Mouse (Mus musculus) forebrain, postnatal 0 days (tissue): ENCODE data around the gene Cfap54. TPM values are rescaled to one million over a fixed set of nuclear protein-coding genes. Genes with fewer than 3 reads are reported as not detected.

Source experiments
- ATAC-seq: fragments of 200-750 bp; cut with Nextera tagmentation; 2 replicates; pipeline ENCODE4 v1.8.0; 2017; ENCODE audit warnings: mild to moderate bottlenecking, moderate library complexity
- DNase-seq: peaks from one replicate; pipeline ENCODE4 v3.0.0-alpha.2; 2015
- H3K27ac ChIP-seq: fragments of 300-500 bp; sonication (generic); 2 replicates; pipeline ENCODE4 v1.5.1; 2014; ENCODE audit warnings: low read depth, mild to moderate bottlenecking, antibody characterized with exemption, low read length, moderate library complexity, mixed read lengths
- H3K27me3 ChIP-seq: fragments of 300-500 bp; sonication (generic); 2 replicates; pipeline ENCODE4 v1.6.1; 2014; ENCODE audit warnings: mild to moderate bottlenecking, low read length, mixed read lengths; ENCODE audit not compliant: insufficient read depth
- H3K36me3 ChIP-seq: fragments of 300-500 bp; sonication (generic); 2 replicates; pipeline ENCODE4 v1.6.1; 2014; ENCODE audit warnings: mild to moderate bottlenecking, moderate library complexity; ENCODE audit not compliant: insufficient read depth
- H3K4me1 ChIP-seq: fragments of 300-500 bp; sonication (generic); 2 replicates; pipeline ENCODE4 v1.6.1; 2014; ENCODE audit warnings: antibody characterized with exemption; ENCODE audit not compliant: insufficient read depth
- H3K4me2 ChIP-seq: fragments of 300-500 bp; sonication (generic); 2 replicates; pipeline ENCODE4 v1.6.1; 2014; ENCODE audit warnings: low read depth, mild to moderate bottlenecking, moderate library complexity
- H3K4me3 ChIP-seq: fragments of 300-500 bp; sonication (generic); 2 replicates; pipeline ENCODE4 v1.5.1; 2014; ENCODE audit warnings: low read depth, low read length, mixed read lengths
- H3K9ac ChIP-seq: fragments of 300-500 bp; sonication (generic); 2 replicates; pipeline ENCODE4 v1.6.1; 2014; ENCODE audit warnings: mild to moderate bottlenecking
- H3K9me3 ChIP-seq: fragments of 300-500 bp; sonication (generic); 2 replicates; pipeline ENCODE4 v1.6.1; 2016; ENCODE audit warnings: low read length
- CTCF ChIP-seq: sonication (generic); IDR thresholded peaks from 2 replicates; pipeline ENCODE4 v1.5.1; 2016; ENCODE audit warnings: antibody characterized with exemption, control low read depth, low read depth
- WGBS: fragments of 180-500 bp; shearing (Covaris S2); extraction: QIAGEN DNeasy Blood & Tissue Kit; methylation state at CpG from one replicate; pipeline ENCODE4 v1.1.7; 2014; 5-methylcytosine and 5-hydroxymethylcytosine counted together
- polyA plus RNA-seq: library from polyadenylated mRNA; unstranded; fragments of >200 nt; fragmentation: Nextera tagmentation; extraction: Ambion mirVana; gene quantifications from 2 replicates; pipeline ENCODE4 v1.2.1, GENCODE M21; 2015
- total RNA-seq: library from RNA; depleted of rRNA; stranded (reverse); fragments of >200 nt; gene quantifications from 2 replicates; pipeline ENCODE4 v1.2.3, GENCODE M21; 2014

Cfap54 gene
- total and polyA plus RNA-seq, 2 experiments from 2014 or later, result 4.2 to 4.8 TPM

- Histone ChIP-seq H3K27ac (no peak overlapping the region), H3K4me1 (no peaks in the 10 kb centered on the region), H3K27me3 (no peaks in the 10 kb centered on the region), H3K4me2 (no peak overlapping the region), H3K9me3 (no peaks in the 10 kb centered on the region), H3K9ac (no peak overlapping the region), H3K4me3 (no peak overlapping the region), H3K36me3 (no peaks in the 10 kb centered on the region)
- TF ChIP-seq CTCF, result no peak
- DNase-seq (no peak), ATAC-seq (no peak)
- WGBS, result 87% methylated on average over 9 of the region's 9 CpGs
These were observed 75.0 kb downstream of the Cfap54 start for GRCm38 (mm10) chr10:93006405-93006804.

GRCm38 (mm10) chr10:92998536-92998935, 82.9 kb downstream of the Cfap54 start:
- H3K4me1 ChIP-seq, result no peaks in the 10 kb centered on the region
- DNase-seq (no peak), ATAC-seq (no peak)
- H3K27me3 ChIP-seq, result no peaks in the 10 kb centered on the region
- no peak for TF ChIP-seq CTCF
- no peak overlapping the region for H3K4me2 ChIP-seq
- no peak overlapping the region for H3K4me3 ChIP-seq
- H3K27ac ChIP-seq, result no peak overlapping the region
- no peaks in the 10 kb centered on the region for H3K9me3 ChIP-seq
- no peak overlapping the region for H3K9ac ChIP-seq
- no peaks in the 10 kb centered on the region for H3K36me3 ChIP-seq
- WGBS, result 81% methylated on average over 9 of the region's 9 CpGs

GRCm38 (mm10) chr10:92995186-92995585, 86.2 kb downstream of the Cfap54 start:
- 95% methylated on average over 7 of the region's 7 CpGs for WGBS
- H3K4me3 ChIP-seq, result no peak overlapping the region

GRCm38 (mm10) chr10:92994340-92994739, 87.1 kb downstream of the Cfap54 start:
- Histone ChIP-seq H3K4me3 (no peak overlapping the region), H3K4me1 (no peaks in the 10 kb centered on the region), H3K27me3 (no peaks in the 10 kb centered on the region), H3K9me3 (no peaks in the 10 kb centered on the region), H3K9ac (no peak overlapping the region), H3K36me3 (no peaks in the 10 kb centered on the region), H3K27ac (no peak overlapping the region), H3K4me2 (no peak overlapping the region)
- no peak for TF ChIP-seq CTCF
- DNase-seq (no peak), ATAC-seq (no peak)
- WGBS, result 61% methylated on average over 3 of the region's 3 CpGs

More at GRCm38 (mm10) chr10:92995186-92995585, 86.2 kb downstream of the Cfap54 start:
- TF ChIP-seq CTCF, result no peak
- H3K9me3 ChIP-seq, result no peaks in the 10 kb centered on the region
- H3K4me2 ChIP-seq, result no peak overlapping the region
- H3K27me3 ChIP-seq, result no peaks in the 10 kb centered on the region
- H3K36me3 ChIP-seq, result no peaks in the 10 kb centered on the region
- H3K9ac ChIP-seq, result no peak overlapping the region
- DNase-seq, result no peak
- ATAC-seq, result no peak
- no peaks in the 10 kb centered on the region for H3K4me1 ChIP-seq
- H3K27ac ChIP-seq, result no peak overlapping the region

GRCm38 (mm10) chr10:92992526-92992925, 88.9 kb downstream of the Cfap54 start:
- H3K4me1 ChIP-seq, result no peaks in the 10 kb centered on the region
- no peak overlapping the region for H3K4me3 ChIP-seq
- no peaks in the 10 kb centered on the region for H3K9me3 ChIP-seq
- ATAC-seq (peak; percentile 55; the same call in 1 of the 2 replicates), DNase-seq (no peak)
- TF ChIP-seq CTCF, result no peak
- no peak overlapping the region for H3K9ac ChIP-seq
- H3K27ac ChIP-seq, result no peak overlapping the region
- H3K4me2 ChIP-seq, result no peak overlapping the region
- H3K36me3 ChIP-seq, result no peaks in the 10 kb centered on the region
- H3K27me3 ChIP-seq, result no peaks in the 10 kb centered on the region

GRCm38 (mm10) chr10:92990576-92990975, 90.8 kb downstream of the Cfap54 start:
- DNase-seq, result no peak
- WGBS, result 59% methylated on average over 2 of the region's 2 CpGs
- H3K27me3 ChIP-seq, result no peaks in the 10 kb centered on the region
- H3K9ac ChIP-seq, result no peak overlapping the region
- no peak overlapping the region for H3K27ac ChIP-seq
- TF ChIP-seq CTCF, result no peak
- ATAC-seq, result no peak
- no peak overlapping the region for H3K4me2 ChIP-seq
- H3K4me3 ChIP-seq, result no peak overlapping the region
- H3K36me3 ChIP-seq, result no peaks in the 10 kb centered on the region
- H3K9me3 ChIP-seq, result no peaks in the 10 kb centered on the region
- no peaks in the 10 kb centered on the region for H3K4me1 ChIP-seq

- WGBS, result 84% methylated on average over 3 of the region's 3 CpGs
- H3K4me1 ChIP-seq, result no peaks in the 10 kb centered on the region
- no peak overlapping the region for H3K4me2 ChIP-seq
- no peaks in the 10 kb centered on the region for H3K36me3 ChIP-seq
- H3K27me3 ChIP-seq, result no peaks in the 10 kb centered on the region
- no peak overlapping the region for H3K4me3 ChIP-seq
- DNase-seq (no peak), ATAC-seq (no peak)
- TF ChIP-seq CTCF, result no peak
- no peaks in the 10 kb centered on the region for H3K9me3 ChIP-seq
- H3K9ac ChIP-seq, result no peak overlapping the region
- no peak overlapping the region for H3K27ac ChIP-seq
These were observed 116.3 kb downstream of the Cfap54 start for GRCm38 (mm10) chr10:92965134-92965533.

- ATAC-seq, result no peak
- Histone ChIP-seq H3K36me3 (no peaks in the 10 kb centered on the region), H3K9ac (no peak overlapping the region), H3K4me3 (no peak overlapping the region), H3K27ac (no peak overlapping the region), H3K27me3 (no peaks in the 10 kb centered on the region), H3K4me1 (no peaks in the 10 kb centered on the region), H3K9me3 (no peaks in the 10 kb centered on the region; the same call in 1 of the 2 replicates), H3K4me2 (no peak overlapping the region)
- DNase-seq, result no peak
- WGBS, result 82% methylated on average over 1 of the region's 1 CpGs
- no peak for TF ChIP-seq CTCF
These were observed 131.4 kb downstream of the Cfap54 start for GRCm38 (mm10) chr10:92950044-92950443.
